Mouse (Mus musculus) splenic B cell, adult 2 months (primary cell): Measurements from ENCODE around the gene Nop14.

Experiments used
- DNase-seq: peaks from one replicate; pipeline ENCODE4 v3.0.0-alpha.2; 2011; ENCODE audit warnings: low read depth, low spot score
- H3K27me3 ChIP-seq: 2 replicates; pipeline ENCODE4 v1.6.1; 2012; ENCODE audit warnings: mild to moderate bottlenecking, low read length, moderate library complexity, mixed read lengths; ENCODE audit not compliant: control insufficient read depth, poor library complexity, insufficient read depth, severe bottlenecking
- H3K36me3 ChIP-seq: 2 replicates; pipeline ENCODE4 v1.6.1; 2012; ENCODE audit warnings: mild to moderate bottlenecking, low read length, moderate library complexity, mixed read lengths; ENCODE audit not compliant: control insufficient read depth, poor library complexity, insufficient read depth, severe bottlenecking

Nop14 gene

DNA sequence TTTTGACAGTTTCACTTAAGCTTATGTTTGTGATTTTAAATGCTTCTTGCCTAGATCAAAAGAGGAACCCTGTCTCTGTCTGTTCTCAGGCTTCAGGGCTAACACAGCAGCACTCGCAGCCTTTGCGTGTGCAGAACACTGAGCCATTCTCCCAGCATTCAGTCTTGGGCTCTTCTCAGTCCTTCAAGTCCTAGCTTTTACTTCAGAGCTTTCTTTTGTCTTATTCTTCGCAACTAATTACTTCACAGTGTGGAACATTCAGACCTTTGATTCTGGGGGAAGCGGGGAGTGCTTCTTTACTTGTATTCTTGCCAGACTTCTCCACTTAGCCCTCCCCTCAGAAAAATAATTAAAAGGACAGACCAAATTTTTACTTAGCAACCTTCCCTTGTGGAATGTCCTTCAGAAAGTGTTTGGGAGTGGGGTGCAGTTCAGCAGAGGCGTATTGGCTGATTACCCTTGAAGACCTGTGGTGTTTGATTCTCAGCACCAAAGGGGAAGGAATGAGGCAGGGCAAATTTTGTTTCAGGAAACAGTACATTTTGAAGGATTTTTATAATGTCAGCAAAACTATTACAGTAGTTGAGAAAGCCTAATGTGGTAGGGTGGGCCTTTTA, 68.5 kb downstream of the Nop14 start:
- no peak for DNase-seq

DNA sequence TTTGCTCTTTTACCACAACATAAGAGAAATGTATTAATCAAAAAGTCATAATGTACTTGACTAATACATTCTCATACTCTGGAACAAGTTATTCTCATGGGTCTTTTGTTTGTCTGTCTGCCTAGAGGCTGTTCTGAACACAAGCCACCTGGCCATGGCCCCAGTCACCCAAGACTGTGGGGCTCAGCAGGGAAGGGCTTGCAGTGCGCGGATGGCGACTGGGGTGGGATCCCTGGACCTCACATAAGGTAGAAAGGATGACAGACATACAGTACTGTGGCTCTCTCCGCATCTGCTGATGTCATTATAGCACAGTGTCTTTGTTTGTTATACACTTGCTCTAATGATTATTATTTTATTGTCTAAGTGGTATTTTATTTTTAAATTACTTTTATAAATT, 69.2 kb downstream of the Nop14 start:
- peaks cover 3% of the 10 kb centered on the region; the same call in 1 of the 2 replicates for H3K36me3 ChIP-seq
- no peaks in the 10 kb centered on the region; the same call in 1 of the 2 replicates for H3K27me3 ChIP-seq
- DNase-seq, result no peak

More for the DNA sequence above, 68.5 kb downstream of the Nop14 start:
- no peaks in the 10 kb centered on the region; the same call in 1 of the 2 replicates for H3K27me3 ChIP-seq
- H3K36me3 ChIP-seq, result peaks cover 3% of the 10 kb centered on the region; the same call in 1 of the 2 replicates

DNA sequence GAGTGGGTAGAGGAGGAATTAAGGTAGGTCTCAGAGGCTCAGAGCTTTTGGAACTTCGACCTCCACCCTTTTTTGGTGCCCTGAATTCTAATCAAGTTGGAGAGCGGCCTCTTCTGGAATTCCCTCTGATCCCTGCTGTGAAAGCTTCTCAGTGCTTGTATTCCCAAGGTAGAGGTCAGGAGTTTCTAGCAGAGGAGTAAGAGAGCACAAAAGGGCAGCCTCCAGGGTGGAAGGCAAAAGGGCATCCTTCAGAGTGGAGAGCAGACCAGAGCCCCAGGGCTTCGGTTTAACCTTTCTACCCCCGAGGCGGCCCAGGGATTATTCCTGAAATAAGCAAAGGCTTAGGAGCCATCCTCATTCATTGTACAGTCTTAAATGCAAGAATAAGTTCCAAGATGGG, 69.9 kb downstream of the Nop14 start:
- no peak for DNase-seq
- H3K27me3 ChIP-seq, result no peaks in the 10 kb centered on the region; the same call in 1 of the 2 replicates
- peaks cover 3% of the 10 kb centered on the region; the same call in 1 of the 2 replicates for H3K36me3 ChIP-seq
